Mouse (Mus musculus) ovary, adult 2 months (tissue): ENCODE results near the gene Defa2. TPM values are rescaled to one million over a fixed set of nuclear protein-coding genes. Genes with fewer than 3 reads are reported as not detected.

Experiments
- polyA plus RNA-seq: library from polyadenylated mRNA; depleted of rRNA; stranded (reverse); fragments of >200 nt; gene quantifications from 2 replicates; pipeline ENCODE4 v1.2.3, GENCODE M21; 2012; rRNA removed

Defa2 gene
- polyA plus RNA-seq: not detected in 2 replicates

DNA sequence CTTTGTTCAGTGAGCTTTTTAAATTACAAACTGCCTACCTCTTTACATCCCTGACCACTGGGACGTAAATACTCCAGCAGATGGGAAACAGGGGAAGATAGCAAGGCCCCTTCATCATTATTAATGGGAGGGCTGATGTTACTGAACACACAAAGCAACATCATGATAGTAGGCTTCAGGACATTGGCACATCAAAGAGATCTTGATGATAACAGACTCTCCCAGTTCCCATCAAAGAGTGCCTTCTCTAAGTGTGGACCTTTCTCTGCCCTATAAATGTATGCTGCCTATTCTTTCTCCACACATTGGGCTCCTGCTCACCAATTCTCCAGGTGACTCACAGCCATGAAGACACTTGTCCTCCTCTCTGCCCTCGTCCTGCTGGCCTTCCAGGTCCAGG, at the start of gene Defa2:
Defa2 (plus strand) TSS at position 301 of the 400 bp plus-strand sequence.

DNA sequence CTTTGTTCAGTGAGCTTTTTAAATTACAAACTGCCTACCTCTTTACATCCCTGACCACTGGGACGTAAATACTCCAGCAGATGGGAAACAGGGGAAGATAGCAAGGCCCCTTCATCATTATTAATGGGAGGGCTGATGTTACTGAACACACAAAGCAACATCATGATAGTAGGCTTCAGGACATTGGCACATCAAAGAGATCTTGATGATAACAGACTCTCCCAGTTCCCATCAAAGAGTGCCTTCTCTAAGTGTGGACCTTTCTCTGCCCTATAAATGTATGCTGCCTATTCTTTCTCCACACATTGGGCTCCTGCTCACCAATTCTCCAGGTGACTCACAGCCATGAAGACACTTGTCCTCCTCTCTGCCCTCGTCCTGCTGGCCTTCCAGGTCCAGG, 13.2 kb downstream of the Defa2 start, which contains the start of gene Defa33:
Defa33 (plus strand) TSS at position 301 of the 400 bp plus-strand sequence.

DNA sequence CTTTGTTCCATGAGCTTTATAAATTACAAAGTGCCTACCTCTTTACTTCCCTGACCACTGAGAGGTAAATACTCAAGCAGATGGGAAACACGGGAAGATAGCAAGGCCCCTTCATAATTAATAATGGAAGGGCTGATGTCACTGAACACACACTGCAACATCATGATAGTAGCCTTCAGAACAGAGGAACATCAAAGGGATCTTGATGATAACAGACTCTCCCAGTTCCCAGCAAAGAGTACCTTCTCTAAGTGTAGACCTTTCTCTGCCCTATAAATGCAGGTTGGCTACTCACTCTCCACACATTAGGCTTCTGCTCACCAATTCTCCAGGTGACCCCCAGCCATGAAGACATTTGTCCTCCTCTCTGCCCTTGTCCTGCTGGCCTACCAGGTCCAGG, 48.8 kb downstream of the Defa2 start, which contains the start of gene Defa36:
Defa36 (plus strand) TSS at position 301 of the 400 bp plus-strand sequence.

Other genes with a start within 250 kb of the Defa2 start
- gene Defa30, start 243.9 kb upstream of the Defa2 start, polyA plus RNA-seq: not detected in 2 replicates
- gene Defa22, start 216.2 kb upstream of the Defa2 start, polyA plus RNA-seq: 1.0 TPM in 1 of 2 replicates, not detected in the other
- not detected in 2 replicates for gene Defa31, start 186.9 kb upstream of the Defa2 start, polyA plus RNA-seq
- gene Gm15293, start 177.0 kb upstream of the Defa2 start, polyA plus RNA-seq: not detected in 2 replicates
- gene Gm15292, start 128.8 kb upstream of the Defa2 start, polyA plus RNA-seq: not detected in 2 replicates
- not detected in 2 replicates for gene Defa27, start 63.0 kb upstream of the Defa2 start, polyA plus RNA-seq
- gene Defa29, start 51.5 kb upstream of the Defa2 start, polyA plus RNA-seq: not detected in 2 replicates
- not detected in 2 replicates for gene Defa33, start 13.3 kb downstream of the Defa2 start, polyA plus RNA-seq
- gene Defa36, start 48.9 kb downstream of the Defa2 start, polyA plus RNA-seq: not detected in 2 replicates
- not detected in 2 replicates for gene Gm7849, start 78.0 kb downstream of the Defa2 start, polyA plus RNA-seq
- gene Defa20, start 130.7 kb downstream of the Defa2 start, polyA plus RNA-seq: 0.83 TPM in 1 of 2 replicates, not detected in the other
- gene Defa32, start 150.5 kb downstream of the Defa2 start, polyA plus RNA-seq: 0.83 TPM in 1 of 2 replicates, not detected in the other
- gene Defa37, start 186.9 kb downstream of the Defa2 start, polyA plus RNA-seq: not detected in 2 replicates
- gene Defa28, start 204.5 kb downstream of the Defa2 start, polyA plus RNA-seq: not detected in 2 replicates
- gene Gm7861, start 216.0 kb downstream of the Defa2 start, polyA plus RNA-seq: 1.2 TPM in 1 of 2 replicates, not detected in the other
- not detected in 2 replicates for gene Defa26, start 239.7 kb downstream of the Defa2 start, polyA plus RNA-seq